Mouse (Mus musculus) CH12.LX (cell line): ENCODE results near the gene Hsd3b7. TPM values are rescaled to one million over a fixed set of nuclear protein-coding genes. Genes with fewer than 3 reads are reported as not detected.

ENCODE experiments used
- DNase-seq: peaks from one replicate; pipeline ENCODE4 v3.0.0-alpha.2; 2013; ENCODE audit errors: extremely low read depth
- H3K27ac ChIP-seq: 2 replicates; pipeline ENCODE4 v1.5.1; 2012; ENCODE audit warnings: low read depth, mild to moderate bottlenecking, control low read depth, moderate library complexity; ENCODE audit not compliant: insufficient read depth
- H3K27me3 ChIP-seq: replicated peaks from 2 replicates; pipeline ENCODE3; 2012; ENCODE audit warnings: inconsistent platforms
- H3K36me3 ChIP-seq, 2 experiments: replicated peaks in 1 of 2; 2 replicates each; pipeline versions ENCODE3 to v1.6.1; 2012; ENCODE audit warnings: inconsistent platforms in 1 of 2, low read length in 1 of 2, mild to moderate bottlenecking in 1 of 2, mixed read lengths in 1 of 2, moderate library complexity in 1 of 2; ENCODE audit not compliant: control insufficient read depth in 1 of 2, insufficient read depth in 1 of 2
- H3K4me1 ChIP-seq, 2 experiments: 2 replicates each; pipeline ENCODE4 v1.6.1; 2012; ENCODE audit warnings: inconsistent platforms in 1 of 2, moderate library complexity in 1 of 2; ENCODE audit not compliant: insufficient read depth in 2 of 2, control insufficient read depth in 1 of 2
- H3K4me2 ChIP-seq: 2 replicates; pipeline ENCODE4 v1.6.1; 2012; ENCODE audit warnings: low read depth, mild to moderate bottlenecking, control low read depth; ENCODE audit not compliant: poor library complexity, insufficient read depth, severe bottlenecking
- H3K4me3 ChIP-seq, 3 experiments: fragments of 150-350 bp in 1 of 3; sonication (generic) in 1 of 3; replicated peaks in 1 of 3; 2 replicates each; pipeline versions ENCODE3 to v1.5.1; 2011 to 2012; ENCODE audit warnings: low read depth in 2 of 3, low read length in 2 of 3, mild to moderate bottlenecking in 2 of 3, moderate library complexity in 2 of 3, control low read depth in 1 of 3, improper control_type of control experiment in 1 of 3, inconsistent platforms in 1 of 3, mixed read lengths in 1 of 3; ENCODE audit not compliant: poor library complexity in 1 of 3
- H3K79me2 ChIP-seq: replicated peaks from 2 replicates; pipeline ENCODE4 v1.6.1; 2012; ENCODE audit warnings: mild to moderate bottlenecking, moderate library complexity; ENCODE audit not compliant: control insufficient read depth, poor library complexity, insufficient read depth, severe bottlenecking; ENCODE audit errors: extremely low read depth
- H3K9ac ChIP-seq: 2 replicates; pipeline ENCODE4 v1.6.1; 2012; ENCODE audit warnings: low read depth, mild to moderate bottlenecking, control low read depth, moderate library complexity; ENCODE audit not compliant: insufficient read depth
- H3K9me3 ChIP-seq: replicated peaks from 2 replicates; pipeline ENCODE3; 2012; ENCODE audit warnings: low read length, inconsistent platforms, mixed read lengths
- CHD2 ChIP-seq: IDR thresholded peaks from 2 replicates; pipeline ENCODE4 v1.6.1; 2011; ENCODE audit warnings: low read length, improper control_type of control experiment
- CTCF ChIP-seq, 2 experiments: IDR thresholded peaks in 1 of 2; conservative IDR thresholded peaks in 1 of 2; 2 replicates each; pipeline ENCODE4 v1.5.1; 2011 to 2012; ENCODE audit warnings: low read depth in 2 of 2, low read length in 2 of 2, improper control_type of control experiment in 1 of 2, inconsistent platforms in 1 of 2, mild to moderate bottlenecking in 1 of 2, moderate library complexity in 1 of 2
- E2F4 ChIP-seq: IDR thresholded peaks from 2 replicates; pipeline ENCODE4 v1.6.1; 2011; ENCODE audit warnings: low read depth, low read length, improper control_type of control experiment; ENCODE audit not compliant: insufficient replicate concordance
- ELF1 ChIP-seq: IDR thresholded peaks from 2 replicates; pipeline ENCODE4 v1.6.1; 2014; ENCODE audit warnings: low read depth, mild to moderate bottlenecking, inconsistent platforms, low read length, improper control_type of control experiment
- EP300 ChIP-seq: IDR thresholded peaks from 2 replicates; pipeline ENCODE4 v1.6.1; 2011; ENCODE audit warnings: low read length, improper control_type of control experiment
- ETS1 ChIP-seq: conservative IDR thresholded peaks from 2 replicates; pipeline ENCODE4 v1.6.1; 2012; ENCODE audit warnings: low read depth, mild to moderate bottlenecking, inconsistent platforms, low read length, improper control_type of control experiment, moderate library complexity
- HCFC1 ChIP-seq: IDR thresholded peaks from 2 replicates; pipeline ENCODE4 v1.6.1; 2012; ENCODE audit warnings: low read depth, mild to moderate bottlenecking, inconsistent platforms, low read length, improper control_type of control experiment
- IRF4 ChIP-seq: IDR thresholded peaks from 2 replicates; pipeline ENCODE4 v1.6.1; 2014; ENCODE audit warnings: low read depth, mild to moderate bottlenecking, inconsistent platforms, low read length, improper control_type of control experiment
- JUND ChIP-seq: conservative IDR thresholded peaks from 2 replicates; pipeline ENCODE4 v1.6.1; 2011; ENCODE audit warnings: low read depth, low read length, improper control_type of control experiment
- MAFK ChIP-seq: IDR thresholded peaks from 2 replicates; pipeline ENCODE4 v1.6.1; 2011; ENCODE audit warnings: low read length, improper control_type of control experiment; ENCODE audit not compliant: insufficient replicate concordance
- MAX ChIP-seq: IDR thresholded peaks from 2 replicates; pipeline ENCODE4 v1.6.1; 2011; ENCODE audit warnings: low read length, improper control_type of control experiment
- MEF2A ChIP-seq: IDR thresholded peaks from 2 replicates; pipeline ENCODE4 v1.6.1; 2014; ENCODE audit warnings: low read depth, mild to moderate bottlenecking, inconsistent platforms, low read length, improper control_type of control experiment, borderline replicate concordance
- MYC ChIP-seq: IDR thresholded peaks from 2 replicates; pipeline ENCODE4 v1.6.1; 2011; ENCODE audit warnings: low read depth, mild to moderate bottlenecking, improper control_type of control experiment, low read length
- NELFE ChIP-seq: IDR thresholded peaks from 2 replicates; pipeline ENCODE4 v1.6.1; 2011; ENCODE audit warnings: low read depth, low read length, improper control_type of control experiment
- NRF1 ChIP-seq: IDR thresholded peaks from 2 replicates; pipeline ENCODE4 v1.6.1; 2014; ENCODE audit warnings: low read depth, mild to moderate bottlenecking, inconsistent platforms, low read length, improper control_type of control experiment, moderate library complexity
- PAX5 ChIP-seq: IDR thresholded peaks from 2 replicates; pipeline ENCODE4 v1.6.1; 2012; ENCODE audit warnings: low read length, inconsistent platforms, mixed read lengths
- POLR2A ChIP-seq: IDR thresholded peaks from 2 replicates; pipeline ENCODE4 v1.6.1; 2011; ENCODE audit warnings: low read depth, mild to moderate bottlenecking, improper control_type of control experiment, low read length
- RAD21 ChIP-seq: IDR thresholded peaks from 2 replicates; pipeline ENCODE4 v1.6.1; 2011; ENCODE audit warnings: low read depth, mild to moderate bottlenecking, low read length, improper control_type of control experiment, moderate library complexity
- RCOR1 ChIP-seq: conservative IDR thresholded peaks from 2 replicates; pipeline ENCODE4 v1.6.1; 2012; ENCODE audit warnings: low read depth, mild to moderate bottlenecking, inconsistent platforms, low read length, improper control_type of control experiment
- SMC3 ChIP-seq: IDR thresholded peaks from 2 replicates; pipeline ENCODE4 v1.6.1; 2011; ENCODE audit warnings: low read depth, low read length, improper control_type of control experiment
- UBTF ChIP-seq: IDR thresholded peaks from 2 replicates; pipeline ENCODE4 v1.6.1; 2012; ENCODE audit warnings: low read depth, mild to moderate bottlenecking, inconsistent platforms, low read length, improper control_type of control experiment, moderate library complexity
- USF1 ChIP-seq: IDR thresholded peaks from 2 replicates; pipeline ENCODE4 v1.6.1; 2014; ENCODE audit warnings: low read depth, mild to moderate bottlenecking, inconsistent platforms, low read length, improper control_type of control experiment
- ZC3H11A ChIP-seq: IDR thresholded peaks from 2 replicates; pipeline ENCODE4 v1.6.1; 2012; ENCODE audit warnings: low read depth, mild to moderate bottlenecking, inconsistent platforms, low read length, improper control_type of control experiment
- ZMIZ1 ChIP-seq: IDR thresholded peaks from 2 replicates; pipeline ENCODE4 v1.6.1; 2012; ENCODE audit warnings: low read depth, mild to moderate bottlenecking, inconsistent platforms, low read length, improper control_type of control experiment
- ZNF384 ChIP-seq: IDR thresholded peaks from 2 replicates; pipeline ENCODE4 v1.6.1; 2012; ENCODE audit warnings: low read depth, low read length, improper control_type of control experiment, inconsistent platforms
- dilution Hi-C: fragments of 300-500 bp; cut with MboI; formaldehyde crosslinking; loops from 2 replicates; pipeline ENCODE4 v1.14.3; 2020; ENCODE audit warnings: low sequenced_read_pairs; ENCODE audit not compliant: extremely low pct_unique_long_range_greater_than_20kb, extremely low pct_ligation_motif_present
- in situ Hi-C: fragments of 300-500 bp; cut with MboI; formaldehyde crosslinking; loops from 3 replicates; pipeline ENCODE4 v1.14.3; 2019; ENCODE audit warnings: low sequenced_read_pairs, low pct_ligation_motif_present, low pct_unique_long_range_greater_than_20kb, mixed read lengths
- polyA plus RNA-seq: library from polyadenylated mRNA; unstranded; fragments of >175 nt; gene quantifications from 2 replicates; pipeline ENCODE4 v1.2.1, GENCODE M21; 2012; ENCODE audit warnings: low read depth; ENCODE audit not compliant: insufficient read length
- total RNA-seq, 2 experiments: library from RNA; depleted of rRNA; stranded (reverse); fragments of 300-350 nt in 1 of 2; fragments of >200 nt in 1 of 2; gene quantifications; 2 replicates each; pipeline ENCODE4 v1.2.3; 2012 to 2014

Hsd3b7 gene
- total and polyA plus RNA-seq, 3 experiments = 0.99 to 6.8 (median 4.2) TPM

DNA sequence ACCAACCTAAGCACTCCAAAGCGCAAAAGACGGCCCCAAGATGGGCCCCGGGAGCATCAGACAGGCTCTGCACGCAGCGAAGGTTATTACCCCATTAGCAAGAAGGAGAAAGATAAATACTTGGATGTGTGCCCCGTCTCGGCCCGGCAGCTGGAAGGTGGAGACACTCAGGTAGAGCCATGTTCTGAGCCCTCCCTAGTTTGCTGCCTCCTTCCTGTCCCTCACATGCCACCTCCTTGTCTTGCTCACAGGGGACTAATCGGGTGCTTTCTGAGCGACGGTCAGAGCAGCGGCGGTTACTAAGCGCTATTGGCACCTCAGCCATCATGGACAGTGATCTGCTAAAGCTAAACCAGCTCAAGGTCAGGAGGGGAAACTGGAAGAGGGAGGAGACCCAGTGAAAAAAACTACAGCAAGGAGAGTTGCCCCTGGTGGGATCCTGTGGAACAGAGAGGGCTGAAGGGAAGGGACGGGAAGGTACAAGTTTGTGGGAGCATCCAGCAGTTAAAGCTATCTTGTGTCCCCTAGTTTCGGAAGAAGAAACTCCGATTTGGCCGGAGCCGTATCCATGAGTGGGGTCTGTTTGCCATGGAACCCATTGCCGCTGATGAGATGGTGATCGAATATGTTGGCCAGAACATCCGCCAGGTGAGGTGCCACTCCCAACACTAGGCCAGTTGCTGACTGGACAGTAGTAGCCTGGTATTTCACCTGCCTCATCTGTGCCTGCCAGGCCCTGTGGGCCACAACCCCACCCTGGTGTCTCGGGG lies 3.1 kb upstream of the Hsd3b7 start:
- TF ChIP-seq RCOR1 (no peak), MAFK (no peak), E2F4 (no peak), ZC3H11A (no peak), ELF1 (no peak), CTCF (conservative IDR thresholded peaks at IDR 0.05 in 1 of 2, IDR thresholded peaks at IDR 0.05 in 1 of 2; ENCODE audit: low read depth in 2 of 2, low read length in 2 of 2) (no peak), MAX (no peak), NRF1 (no peak), ZMIZ1 (no peak), ETS1 (no peak), JUND (no peak), UBTF (no peak), CHD2 (no peak)
- no peak overlapping the region for H3K4me3 ChIP-seq
- no peak overlapping the region for H3K4me2 ChIP-seq
- peaks cover 77 to 96% of the 10 kb centered on the region in 2 experiments for H3K36me3 ChIP-seq
- no peak overlapping the region for H3K27ac ChIP-seq
- H3K9ac ChIP-seq = no peak overlapping the region
- in situ Hi-C loops (loop anchor here (25.0 kb wide), 1 partner anchor 810 kb away; the partner anchor contains the start of genes Cdipt and Cdiptos), dilution Hi-C loops (no loop called here)
- H3K9me3 ChIP-seq = no peaks in the 10 kb centered on the region
- no peaks in the 10 kb centered on the region for H3K27me3 ChIP-seq
- no peaks in the 10 kb centered on the region for H3K79me2 ChIP-seq
- H3K4me1 ChIP-seq = peaks cover 0 to 6% of the 10 kb centered on the region in 2 experiments; a peak in 2 of 4 replicates
- no peak for DNase-seq

DNA sequence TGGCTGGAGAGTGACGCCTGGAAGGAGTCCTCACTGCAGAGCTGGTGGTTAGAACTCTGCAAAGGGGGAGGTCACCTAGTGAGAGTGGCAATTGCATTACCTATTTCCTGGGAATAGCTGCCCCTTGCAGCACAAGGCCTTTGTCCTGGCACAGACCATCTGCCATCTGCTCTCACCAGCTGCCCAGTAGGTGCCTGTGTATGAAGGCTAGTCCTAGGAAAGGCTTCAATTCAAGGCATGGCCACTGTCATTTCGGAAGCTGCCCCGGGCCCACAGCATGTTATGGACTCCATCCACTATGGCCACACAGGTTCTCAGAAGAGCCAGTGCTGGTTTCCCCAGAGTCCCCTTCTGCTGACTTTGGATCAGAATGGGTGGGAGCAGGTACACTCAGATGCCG lies 1.8 kb upstream of the Hsd3b7 start:
- Histone ChIP-seq H3K27ac (no peak overlapping the region), H3K4me1 (peaks cover 0 to 13% of the 10 kb centered on the region in 2 experiments; a peak in 2 of 4 replicates), H3K4me3 (no peak overlapping the region), H3K9me3 (no peaks in the 10 kb centered on the region), H3K4me2 (no peak overlapping the region), H3K79me2 (no peaks in the 10 kb centered on the region), H3K9ac (no peak overlapping the region), H3K27me3 (no peaks in the 10 kb centered on the region), H3K36me3 (peaks cover 69 to 96% of the 10 kb centered on the region in 2 experiments)
- TF ChIP-seq UBTF = no peak
- no peak for TF ChIP-seq E2F4
- no peak for TF ChIP-seq SMC3
- no peak for TF ChIP-seq USF1
- no peak for TF ChIP-seq CHD2
- no peak for TF ChIP-seq IRF4
- no peak for TF ChIP-seq POLR2A
- no peak for TF ChIP-seq MYC
- no peak for TF ChIP-seq NELFE
- no peak for TF ChIP-seq MEF2A
- TF ChIP-seq EP300 = no peak
- TF ChIP-seq CTCF (conservative IDR thresholded peaks at IDR 0.05 in 1 of 2, IDR thresholded peaks at IDR 0.05 in 1 of 2; ENCODE audit: low read depth in 2 of 2, low read length in 2 of 2) = no peak
- TF ChIP-seq ELF1 = no peak
- TF ChIP-seq ETS1 = no peak
- TF ChIP-seq PAX5 = no peak
- no peak for TF ChIP-seq RAD21
- no peak for TF ChIP-seq HCFC1
- TF ChIP-seq ZNF384 = no peak
- TF ChIP-seq MAX = no peak
- in situ Hi-C loops (loop anchor here (25.0 kb wide), 1 partner anchor 811 kb away; the partner anchor contains the start of genes Cdipt and Cdiptos), dilution Hi-C loops (no loop called here)
- DNase-seq = no peak
